Mouse (Mus musculus): ENCODE data around the gene Zdhhc3.
A peak's percentile ranks its signal among the peaks of the same experiment; 100 is the strongest.

Gene Zdhhc3

GRCm38 (mm10) chr9:123112805-123113521, at the start of gene Zdhhc3, which contains the start of gene Exosc7:
Zdhhc3 (minus strand) TSS chr9:123113205.
Exosc7 (plus strand) TSS chr9:123113215.
- DNase-seq (ENCODE audit: low spot score) = peak; percentile 78

DNA sequence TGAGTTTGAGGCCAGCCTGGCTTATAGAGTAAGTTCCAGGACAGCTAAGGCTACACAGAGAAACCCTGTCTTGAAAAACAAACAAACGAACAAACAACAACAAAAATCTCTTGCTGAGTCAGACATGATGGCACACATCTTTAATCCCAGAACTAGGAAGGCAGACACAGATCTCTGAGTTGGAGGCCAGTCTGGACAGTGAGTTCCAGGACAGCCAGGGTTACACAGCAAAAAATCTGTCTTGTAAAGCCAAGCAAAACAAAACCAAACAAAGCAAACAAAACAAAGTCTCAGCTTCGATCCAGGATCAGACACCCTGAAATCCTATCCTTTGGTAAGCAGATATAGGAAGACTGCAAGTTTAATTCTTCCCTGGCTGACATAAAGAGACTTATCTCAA, 48.8 kb upstream of the Zdhhc3 start:
- DNase-seq (ENCODE audit: low spot score) = no peak

GRCm38 (mm10) chr9:123159330-123159729, 46.3 kb upstream of the Zdhhc3 start:
- peak; percentile 69 for DNase-seq (ENCODE audit: low spot score)

- DNase-seq (ENCODE audit: low spot score) = no peak
Observed at GRCm38 (mm10) chr9:123158125-123158836, 45.3 kb upstream of the Zdhhc3 start.

DNA sequence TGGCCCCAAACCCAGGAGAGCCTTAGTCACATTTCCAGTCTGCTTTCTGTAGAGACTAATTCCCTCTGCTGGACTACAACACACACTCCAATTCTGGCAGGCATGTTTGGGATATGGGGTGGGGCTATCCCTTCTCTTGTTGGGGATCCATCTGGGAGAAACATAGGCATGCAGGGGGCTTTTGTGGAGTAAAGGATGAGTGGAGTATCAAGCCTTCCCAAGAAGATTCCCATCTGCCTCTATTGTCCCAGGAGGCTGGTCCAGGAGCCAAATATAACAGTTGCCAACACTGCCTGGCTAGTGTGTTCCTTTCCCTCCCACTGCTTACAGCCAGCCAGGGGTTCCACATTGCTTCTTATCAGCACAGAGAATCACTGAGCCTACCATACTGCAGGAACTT, 44.7 kb upstream of the Zdhhc3 start:
- DNase-seq (ENCODE audit: low spot score) = no peak

- DNase-seq (ENCODE audit: low spot score) = peak; percentile 61
Observed at GRCm38 (mm10) chr9:123156910-123157361, 43.9 kb upstream of the Zdhhc3 start.

- DNase-seq (ENCODE audit: low spot score) = no peak
Observed at GRCm38 (mm10) chr9:123153121-123153520, 40.1 kb upstream of the Zdhhc3 start.

GRCm38 (mm10) chr9:123152026-123152425, 39.0 kb upstream of the Zdhhc3 start:
- DNase-seq (ENCODE audit: low spot score) = no peak

DNA sequence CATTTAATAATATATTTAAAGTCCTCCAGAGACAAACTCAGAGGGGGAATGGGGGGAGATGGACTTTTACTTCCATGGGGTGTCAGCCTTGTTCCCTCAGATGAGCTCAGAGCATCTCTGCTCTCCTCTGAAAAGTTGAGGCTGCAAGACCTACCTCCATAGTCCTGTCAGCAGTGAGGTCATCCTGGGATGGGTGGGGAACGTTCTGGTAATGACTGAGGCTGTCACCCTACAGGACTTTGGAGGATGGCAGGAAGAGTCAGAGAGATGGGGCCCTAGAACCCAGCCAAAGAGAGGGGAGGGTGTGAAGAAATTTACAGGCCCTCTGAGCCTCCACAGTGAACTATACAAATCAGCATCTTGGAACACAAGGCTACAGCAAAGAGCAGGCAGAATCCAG, 38.6 kb upstream of the Zdhhc3 start:
- DNase-seq (ENCODE audit: low spot score) = no peak

DNA sequence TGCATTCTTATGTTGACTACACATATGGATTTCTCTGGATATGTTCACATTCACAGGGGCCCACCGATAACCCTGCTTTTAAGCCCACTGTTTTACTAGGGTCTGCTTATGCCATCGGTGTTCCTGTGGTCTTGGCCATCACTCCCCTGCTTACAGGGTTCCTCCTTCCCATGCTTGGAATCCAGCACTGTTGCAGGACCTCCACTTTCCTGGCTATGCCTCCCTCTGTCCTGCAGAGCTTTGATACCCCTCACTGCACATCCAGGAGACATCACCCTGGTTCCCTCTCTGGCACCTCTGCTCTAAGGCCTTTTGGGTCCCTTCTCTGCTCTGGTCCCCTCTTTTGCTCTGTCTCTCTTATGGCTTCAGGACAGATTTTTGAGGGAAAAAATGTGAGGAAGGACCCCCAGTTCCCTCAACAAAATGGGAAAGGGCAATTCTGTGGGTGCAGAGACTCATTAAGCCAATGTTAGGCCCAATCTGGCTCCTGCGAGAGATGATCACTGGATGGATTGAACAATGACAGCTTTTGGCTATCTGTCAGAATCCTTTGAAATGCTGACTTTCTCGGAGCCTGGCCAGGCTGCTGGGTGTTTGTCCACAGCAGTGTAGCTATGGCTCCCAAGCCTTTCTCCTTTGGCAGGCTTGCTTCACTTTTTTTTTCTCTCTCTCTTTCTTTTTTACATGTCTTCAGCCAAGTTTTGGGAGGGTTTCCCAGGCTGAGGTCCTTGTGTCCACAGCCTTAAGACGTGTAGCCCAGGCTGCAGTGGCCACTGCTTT, 37.4 kb upstream of the Zdhhc3 start, which contains the start of gene Clec3b:
Gene Clec3b (plus strand): TSS at position 706 of the 780 bp plus-strand sequence.
- peak; percentile 39 for DNase-seq (ENCODE audit: low spot score)

DNA sequence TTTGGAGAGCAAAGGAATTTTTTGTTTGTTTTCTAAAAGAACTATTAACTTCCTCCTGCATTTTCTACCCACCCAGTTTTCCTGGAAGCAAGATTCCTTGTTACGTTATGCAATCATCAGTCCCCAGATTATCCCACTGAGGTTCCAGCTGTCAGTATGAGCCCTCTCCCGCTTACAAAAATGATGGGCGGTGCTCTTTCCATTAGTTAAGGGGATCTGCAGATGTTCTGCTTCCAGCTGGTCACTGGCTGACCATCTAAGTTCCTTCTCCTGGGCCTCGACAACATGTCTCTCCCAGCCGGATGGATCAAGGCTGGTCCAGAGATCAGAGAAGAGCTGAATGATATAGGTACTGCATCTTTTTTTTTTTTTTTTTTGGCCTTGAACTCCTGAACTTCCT, 35.4 kb upstream of the Zdhhc3 start:
- no peak for DNase-seq (ENCODE audit: low spot score)

- DNase-seq (ENCODE audit: low spot score) = no peak
Observed at GRCm38 (mm10) chr9:123139887-123140614, 27.0 kb upstream of the Zdhhc3 start.

DNA sequence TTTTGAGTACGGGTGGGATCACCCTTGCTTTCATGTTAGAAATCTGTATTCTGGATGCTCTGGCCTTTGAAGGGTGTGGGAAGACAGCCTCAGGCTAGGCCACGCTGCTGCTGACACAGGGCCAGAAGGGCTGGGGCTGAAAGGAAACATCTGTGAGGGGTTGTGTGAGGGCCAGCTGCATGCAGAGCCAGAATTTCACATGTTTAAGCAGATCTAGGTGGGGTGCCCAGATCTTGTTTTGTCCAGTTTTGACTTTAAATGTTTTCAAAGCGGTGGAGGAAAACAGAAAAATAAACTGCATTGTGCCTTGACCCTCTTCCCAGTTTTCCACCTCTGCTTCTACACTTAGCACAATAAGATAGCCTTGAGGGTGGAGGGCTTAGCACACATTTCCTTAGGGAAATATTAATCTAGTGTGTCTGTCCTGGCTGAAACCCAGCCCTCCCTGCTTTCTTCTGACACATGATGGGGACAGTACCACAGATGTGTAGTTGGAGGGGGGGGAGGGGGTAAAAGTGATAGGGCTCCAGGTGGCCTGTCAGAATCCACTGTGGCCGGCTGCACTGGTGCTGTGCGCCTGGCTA, 26.0 kb upstream of the Zdhhc3 start:
- DNase-seq (ENCODE audit: low spot score) = peak; percentile 60

DNA sequence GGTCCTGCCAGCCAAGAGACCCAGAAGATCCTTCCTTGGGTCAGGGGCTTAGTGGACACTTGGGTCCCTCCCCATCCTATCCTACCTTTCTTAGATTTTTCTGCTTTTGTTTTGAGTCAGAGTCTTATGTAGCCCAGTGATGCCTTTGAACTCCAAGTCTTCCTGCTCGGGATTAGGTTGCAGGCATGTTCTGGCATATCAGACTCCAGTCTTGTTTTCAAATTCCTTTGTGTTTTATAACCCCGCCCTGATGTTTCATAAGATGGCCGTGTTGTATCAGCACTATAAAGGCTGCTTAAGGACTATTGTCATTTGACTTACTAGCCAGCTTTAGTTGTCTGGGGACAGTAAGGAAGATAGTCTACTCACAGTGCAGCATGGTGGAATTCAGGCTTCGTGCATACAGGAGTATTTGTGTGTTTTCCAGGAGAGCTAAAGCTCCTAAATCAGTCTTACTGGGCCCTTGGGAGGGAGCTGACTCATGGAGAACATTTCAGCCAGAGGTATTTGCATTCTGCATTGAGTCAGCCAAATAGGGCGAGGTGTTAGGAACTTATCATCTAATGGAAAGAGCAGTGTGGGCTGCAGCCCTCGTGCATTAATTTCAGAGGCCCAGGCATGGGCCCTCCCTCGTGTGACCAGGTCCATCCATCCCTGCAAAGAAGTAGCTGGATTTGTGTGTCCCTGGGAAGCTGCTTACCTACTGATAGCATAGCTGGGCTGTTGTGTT, 24.1 kb upstream of the Zdhhc3 start:
- DNase-seq (ENCODE audit: low spot score) = no peak

DNA sequence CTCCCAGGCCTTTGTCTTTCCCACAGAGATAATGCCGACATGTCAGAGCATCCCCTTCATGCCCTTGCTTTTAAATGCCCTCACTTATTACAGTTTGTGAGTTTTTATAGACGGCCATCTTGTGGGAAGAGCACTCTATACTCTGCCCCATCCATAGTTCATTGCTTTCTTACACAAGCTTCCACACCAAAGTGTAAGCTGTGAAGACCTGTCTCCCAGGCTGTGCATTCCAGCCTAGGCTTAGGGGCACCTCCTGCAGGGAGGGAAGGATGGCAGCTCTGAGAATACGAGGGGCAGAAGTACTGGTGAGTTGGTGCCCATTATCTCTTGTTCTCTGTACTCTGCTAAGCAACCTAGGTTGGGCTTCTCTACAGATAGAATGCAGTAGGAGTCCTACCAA, 20.0 kb upstream of the Zdhhc3 start:
- no peak for DNase-seq (ENCODE audit: low spot score)

DNA sequence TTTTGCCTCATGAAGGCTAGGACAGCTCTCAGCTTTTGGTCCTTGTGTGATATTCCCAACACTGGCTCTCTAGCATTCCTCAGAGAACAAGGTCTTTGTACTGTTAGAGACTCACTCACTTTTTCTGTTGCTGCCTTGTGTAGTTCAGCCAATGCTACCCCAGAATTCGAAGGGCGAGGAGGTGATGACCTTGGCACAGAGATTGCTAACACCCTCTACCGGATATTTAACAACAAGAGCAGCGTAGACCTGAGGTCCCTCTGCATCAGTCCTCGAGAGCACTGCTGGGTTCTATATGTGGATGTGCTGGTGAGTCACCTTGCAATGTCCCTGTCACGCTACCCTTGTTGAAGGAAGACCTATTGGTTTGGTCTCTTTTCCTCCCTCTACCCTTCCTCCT, 14.7 kb upstream of the Zdhhc3 start:
- no peak for DNase-seq (ENCODE audit: low spot score)

- no peak for DNase-seq (ENCODE audit: low spot score)
Observed at GRCm38 (mm10) chr9:123124413-123124981, 11.5 kb upstream of the Zdhhc3 start.

- DNase-seq (ENCODE audit: low spot score) = no peak
Observed at GRCm38 (mm10) chr9:123123571-123124412, 10.8 kb upstream of the Zdhhc3 start.

GRCm38 (mm10) chr9:123123017-123123416, 10.0 kb upstream of the Zdhhc3 start:
- DNase-seq (ENCODE audit: low spot score) = no peak
